Mouse (Mus musculus): Measurements from ENCODE around the gene Tap1. TPM values are rescaled to one million over a fixed set of nuclear protein-coding genes. Genes with fewer than 3 reads are reported as not detected.
"Not testable (repeated sequence)": the region's sequence is repeated elsewhere in the genome, so short reads cannot be mapped to it uniquely, and the experiment has no call there.

Gene Tap1
- polyA plus RNA-seq, 1 experiment from 2014 or later: 8.7 TPM

DNA sequence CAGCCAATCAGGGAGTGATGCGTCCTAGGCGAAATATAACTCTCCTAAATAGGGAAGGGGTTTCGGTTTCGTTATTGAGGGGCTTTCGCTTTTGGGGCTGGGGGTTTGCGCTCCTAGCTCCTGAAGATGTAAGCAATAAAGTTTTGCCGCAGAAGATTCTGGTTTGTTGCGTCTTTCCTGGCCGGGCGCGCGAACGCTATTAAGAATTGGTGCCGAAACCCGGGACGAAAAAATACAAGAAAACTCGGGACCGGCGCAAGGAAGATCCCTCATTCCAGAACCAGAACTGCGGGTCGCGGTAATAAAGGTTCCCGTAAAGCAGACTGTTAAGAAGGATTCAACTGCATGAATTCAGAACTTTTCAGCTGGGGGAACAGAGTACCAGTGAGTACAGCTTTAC is 38.6 kb downstream of the Tap1 start:
- H3K4me2 ChIP-seq (ENCODE audit: low read depth, low read length); H3K9me3 ChIP-seq (replicated peaks; ENCODE audit: control insufficient read depth, low read length); H3K36me3 ChIP-seq (ENCODE audit: control insufficient read depth, insufficient read depth, low read length); H3K9ac ChIP-seq (ENCODE audit: low read length); H3K27me3 ChIP-seq (ENCODE audit: control insufficient read depth, insufficient read depth, low read length); ATAC-seq (ENCODE audit: insufficient read depth, low FRiP score); H3K27ac ChIP-seq (ENCODE audit: low read length); H3K4me1 ChIP-seq (ENCODE audit: control insufficient read depth, insufficient read depth, low read length); H3K4me3 ChIP-seq (replicated peaks; ENCODE audit: low read length): not testable (repeated sequence)
- WGBS: 97% methylated on average over 13 of the region's 23 CpGs

DNA sequence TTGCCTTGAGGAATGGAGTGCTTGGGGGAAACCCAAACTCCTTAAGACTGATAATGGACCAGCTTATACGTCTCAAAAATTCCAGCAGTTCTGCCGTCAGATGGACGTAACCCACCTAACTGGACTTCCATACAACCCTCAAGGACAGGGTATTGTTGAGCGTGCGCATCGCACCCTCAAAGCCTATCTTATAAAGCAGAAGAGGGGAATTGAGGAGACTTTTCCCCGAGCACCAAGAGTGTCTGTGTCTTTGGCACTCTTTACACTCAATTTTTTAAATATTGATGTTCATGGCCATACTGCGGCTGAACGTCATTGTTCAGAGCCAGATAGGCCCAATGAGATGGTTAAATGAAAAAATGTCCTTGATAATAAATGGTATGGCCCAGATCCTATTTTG is 43.6 kb downstream of the Tap1 start:
- WGBS: 95% methylated on average over 6 of the region's 9 CpGs
- H3K4me3 ChIP-seq (replicated peaks; ENCODE audit: low read length); H3K36me3 ChIP-seq (ENCODE audit: control insufficient read depth, insufficient read depth, low read length); H3K27ac ChIP-seq (ENCODE audit: low read length); H3K9me3 ChIP-seq (replicated peaks; ENCODE audit: control insufficient read depth, low read length); H3K4me1 ChIP-seq (ENCODE audit: control insufficient read depth, insufficient read depth, low read length); H3K4me2 ChIP-seq (ENCODE audit: low read depth, low read length); H3K27me3 ChIP-seq (ENCODE audit: control insufficient read depth, insufficient read depth, low read length); H3K9ac ChIP-seq (ENCODE audit: low read length); ATAC-seq (ENCODE audit: insufficient read depth, low FRiP score): not testable (repeated sequence)

DNA sequence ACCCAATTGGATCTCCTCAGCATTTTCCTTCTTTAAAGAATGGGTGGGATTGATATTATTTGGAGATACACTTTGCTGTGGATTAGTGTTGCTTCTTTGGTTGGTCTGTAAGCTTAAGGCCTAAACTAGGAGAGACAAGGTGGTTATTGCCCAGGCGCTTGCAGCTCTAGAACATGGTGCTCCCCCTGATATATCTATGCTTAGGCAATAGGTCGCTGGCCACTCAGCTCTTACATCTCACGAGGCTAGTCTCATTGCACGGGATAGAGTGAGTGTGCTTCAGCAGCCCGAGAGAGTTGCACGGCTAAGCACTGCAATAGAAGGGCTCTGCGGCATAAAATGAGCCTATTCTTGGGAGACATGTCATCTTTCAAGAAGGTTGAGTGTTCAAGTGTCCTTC is 44.7 kb downstream of the Tap1 start:
- not testable (repeated sequence) for H3K27ac ChIP-seq (ENCODE audit: low read length); H3K27me3 ChIP-seq (ENCODE audit: control insufficient read depth, insufficient read depth, low read length); H3K9me3 ChIP-seq (replicated peaks; ENCODE audit: control insufficient read depth, low read length); H3K4me1 ChIP-seq (ENCODE audit: control insufficient read depth, insufficient read depth, low read length); H3K9ac ChIP-seq (ENCODE audit: low read length); H3K4me2 ChIP-seq (ENCODE audit: low read depth, low read length); H3K36me3 ChIP-seq (ENCODE audit: control insufficient read depth, insufficient read depth, low read length); H3K4me3 ChIP-seq (replicated peaks; ENCODE audit: low read length); ATAC-seq (ENCODE audit: insufficient read depth, low FRiP score)
- 78% methylated on average over 4 of the region's 7 CpGs for WGBS

- no peak overlapping the region for H3K27ac ChIP-seq (ENCODE audit: low read length)
- 38% methylated on average over 9 of the region's 9 CpGs for WGBS
- H3K4me1 ChIP-seq (ENCODE audit: control insufficient read depth, insufficient read depth, low read length): no peaks in the 10 kb centered on the region
- H3K27me3 ChIP-seq (ENCODE audit: control insufficient read depth, insufficient read depth, low read length): no peaks in the 10 kb centered on the region; the same call in 1 of the 2 replicates
- H3K4me2 ChIP-seq (ENCODE audit: low read depth, low read length): no peak overlapping the region
- ATAC-seq (ENCODE audit: insufficient read depth, low FRiP score): no peak; the same call in 1 of the 2 replicates
- no peak overlapping the region for H3K4me3 ChIP-seq (replicated peaks; ENCODE audit: low read length)
- no peaks in the 10 kb centered on the region for H3K9me3 ChIP-seq (replicated peaks; ENCODE audit: control insufficient read depth, low read length)
- no peaks in the 10 kb centered on the region for H3K36me3 ChIP-seq (ENCODE audit: control insufficient read depth, insufficient read depth, low read length)
- no peak overlapping the region for H3K9ac ChIP-seq (ENCODE audit: low read length)
Measured at GRCm38 (mm10) chr17:34234926-34235325, 47.6 kb downstream of the Tap1 start.

DNA sequence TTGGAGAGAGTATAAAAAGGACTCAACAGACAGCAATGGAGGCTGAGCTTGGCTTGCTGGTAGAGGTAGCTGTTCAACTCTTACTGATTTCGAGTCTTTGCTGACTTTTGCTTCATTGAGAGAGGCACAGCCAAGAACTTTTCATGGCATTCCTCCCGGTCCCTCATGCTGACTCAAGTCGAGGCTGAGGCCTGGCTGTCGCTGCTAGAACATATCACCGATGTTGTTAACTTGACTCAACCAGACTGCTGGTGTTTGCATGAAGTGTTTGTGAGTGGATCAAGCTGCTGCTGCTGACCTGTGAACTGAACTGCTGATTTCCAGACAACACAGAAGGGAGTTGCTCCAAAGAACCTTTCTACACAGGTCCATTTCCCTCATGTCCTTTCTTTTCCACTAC is 49.3 kb downstream of the Tap1 start:
- H3K4me1 ChIP-seq (ENCODE audit: control insufficient read depth, insufficient read depth, low read length): no peaks in the 10 kb centered on the region
- 66% methylated on average over 5 of the region's 5 CpGs for WGBS
- H3K27ac ChIP-seq (ENCODE audit: low read length): no peak overlapping the region
- H3K27me3 ChIP-seq (ENCODE audit: control insufficient read depth, insufficient read depth, low read length): no peaks in the 10 kb centered on the region; the same call in 1 of the 2 replicates
- no peak overlapping the region for H3K9ac ChIP-seq (ENCODE audit: low read length)
- H3K4me3 ChIP-seq (replicated peaks; ENCODE audit: low read length): no peak overlapping the region
- H3K4me2 ChIP-seq (ENCODE audit: low read depth, low read length): no peak overlapping the region
- no peak for ATAC-seq (ENCODE audit: insufficient read depth, low FRiP score)
- no peaks in the 10 kb centered on the region for H3K36me3 ChIP-seq (ENCODE audit: control insufficient read depth, insufficient read depth, low read length)
- H3K9me3 ChIP-seq (replicated peaks; ENCODE audit: control insufficient read depth, low read length): peaks cover 5% of the 10 kb centered on the region; the same call in 1 of the 2 replicates

DNA sequence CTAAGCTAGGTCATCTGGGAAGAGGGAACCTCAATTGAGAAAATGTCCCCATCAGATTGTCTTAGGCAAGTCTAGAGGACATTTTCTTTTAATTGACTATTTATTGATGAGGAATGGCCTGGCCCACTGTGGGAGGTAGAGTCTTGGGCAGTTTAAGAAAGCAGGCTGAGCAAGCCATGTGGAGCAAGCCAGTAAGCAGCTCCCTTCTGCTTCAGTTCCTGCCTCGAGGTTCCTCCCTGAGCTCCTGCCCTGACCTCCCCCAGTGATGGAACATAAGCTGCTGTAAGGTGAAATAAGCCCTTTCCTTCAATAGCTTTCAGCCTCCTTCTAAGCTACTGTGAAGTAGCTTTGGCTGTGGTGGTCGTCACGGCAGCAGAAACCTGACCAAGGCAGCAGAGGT is 50.4 kb downstream of the Tap1 start:
- 71% methylated on average over 3 of the region's 3 CpGs for WGBS
- no peak overlapping the region for H3K27ac ChIP-seq (ENCODE audit: low read length)

GRCm38 (mm10) chr17:34238706-34239105 is 51.4 kb downstream of the Tap1 start, which contains the start of gene H2-Ob:
Gene H2-Ob, plus strand, starts transcription at chr17:34238903.
- 64% methylated on average over 3 of the region's 3 CpGs for WGBS
- Histone ChIP-seq H3K4me2 (ENCODE audit: low read depth, low read length) (no peak within 1 kb of the TSS), H3K27ac (ENCODE audit: low read length) (no peak within 1 kb of the TSS; the same call in 1 of the 2 replicates), H3K36me3 (ENCODE audit: control insufficient read depth, insufficient read depth, low read length) (no peaks in the 10 kb centered on the region), H3K27me3 (ENCODE audit: control insufficient read depth, insufficient read depth, low read length) (no peaks in the 10 kb centered on the region; the same call in 1 of the 2 replicates), H3K4me1 (ENCODE audit: control insufficient read depth, insufficient read depth, low read length) (no peaks in the 10 kb centered on the region), H3K9me3 (replicated peaks; ENCODE audit: control insufficient read depth, low read length) (peaks cover 7% of the 10 kb centered on the region; the same call in 1 of the 2 replicates), H3K9ac (ENCODE audit: low read length) (no peak within 1 kb of the TSS), H3K4me3 (replicated peaks; ENCODE audit: low read length) (no peak within 1 kb of the TSS)
- ATAC-seq (ENCODE audit: insufficient read depth, low FRiP score): no peak

More for the DNA sequence above, 50.4 kb downstream of the Tap1 start:
- H3K27me3 ChIP-seq (ENCODE audit: control insufficient read depth, insufficient read depth, low read length): no peaks in the 10 kb centered on the region; the same call in 1 of the 2 replicates
- H3K4me3 ChIP-seq (replicated peaks; ENCODE audit: low read length): no peak overlapping the region
- H3K9ac ChIP-seq (ENCODE audit: low read length): no peak overlapping the region
- no peak overlapping the region for H3K4me2 ChIP-seq (ENCODE audit: low read depth, low read length)
- H3K36me3 ChIP-seq (ENCODE audit: control insufficient read depth, insufficient read depth, low read length): no peaks in the 10 kb centered on the region
- H3K4me1 ChIP-seq (ENCODE audit: control insufficient read depth, insufficient read depth, low read length): no peaks in the 10 kb centered on the region
- H3K9me3 ChIP-seq (replicated peaks; ENCODE audit: control insufficient read depth, low read length): peaks cover 7% of the 10 kb centered on the region; the same call in 1 of the 2 replicates
- no peak for ATAC-seq (ENCODE audit: insufficient read depth, low FRiP score)

GRCm38 (mm10) chr17:34239601-34240041 is 52.3 kb downstream of the Tap1 start:
- ATAC-seq (ENCODE audit: insufficient read depth, low FRiP score): no peak
- Histone ChIP-seq H3K9me3 (replicated peaks; ENCODE audit: control insufficient read depth, low read length) (peaks cover 7% of the 10 kb centered on the region; the same call in 1 of the 2 replicates), H3K9ac (ENCODE audit: low read length) (no peak overlapping the region), H3K4me3 (replicated peaks; ENCODE audit: low read length) (no peak overlapping the region), H3K27ac (ENCODE audit: low read length) (no peak overlapping the region; the same call in 1 of the 2 replicates), H3K36me3 (ENCODE audit: control insufficient read depth, insufficient read depth, low read length) (no peaks in the 10 kb centered on the region), H3K4me2 (ENCODE audit: low read depth, low read length) (no peak overlapping the region), H3K27me3 (ENCODE audit: control insufficient read depth, insufficient read depth, low read length) (no peaks in the 10 kb centered on the region; the same call in 1 of the 2 replicates), H3K4me1 (ENCODE audit: control insufficient read depth, insufficient read depth, low read length) (no peaks in the 10 kb centered on the region)
- WGBS: 44% methylated on average over 10 of the region's 10 CpGs

DNA sequence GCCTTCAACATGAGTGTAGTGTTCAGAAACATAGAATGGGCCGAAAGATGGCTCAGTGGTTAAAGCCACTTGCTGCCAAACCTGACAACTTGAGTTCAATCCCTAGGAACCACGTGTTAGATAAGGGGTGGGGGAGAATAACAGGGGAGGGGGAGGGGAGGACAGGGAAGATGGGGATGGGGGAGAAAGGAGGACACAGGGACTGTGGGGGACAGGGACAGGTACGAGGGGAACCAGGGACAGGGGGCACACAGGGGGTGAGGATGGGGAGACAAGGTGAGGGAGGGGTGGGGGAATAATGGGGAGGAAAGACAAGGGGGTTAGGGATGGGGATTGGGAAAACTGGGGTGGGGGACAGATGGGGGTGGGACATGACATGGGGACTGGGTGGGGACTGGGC is 53.0 kb downstream of the Tap1 start:
- no peak for ATAC-seq (ENCODE audit: insufficient read depth, low FRiP score)
- 68% methylated on average over 3 of the region's 3 CpGs for WGBS
- Histone ChIP-seq H3K4me3 (replicated peaks; ENCODE audit: low read length) (no peak overlapping the region), H3K4me2 (ENCODE audit: low read depth, low read length) (no peak overlapping the region), H3K27ac (ENCODE audit: low read length) (no peak overlapping the region), H3K4me1 (ENCODE audit: control insufficient read depth, insufficient read depth, low read length) (no peaks in the 10 kb centered on the region), H3K9me3 (replicated peaks; ENCODE audit: control insufficient read depth, low read length) (peaks cover 7% of the 10 kb centered on the region; the same call in 1 of the 2 replicates), H3K27me3 (ENCODE audit: control insufficient read depth, insufficient read depth, low read length) (no peaks in the 10 kb centered on the region; the same call in 1 of the 2 replicates), H3K9ac (ENCODE audit: low read length) (no peak overlapping the region), H3K36me3 (ENCODE audit: control insufficient read depth, insufficient read depth, low read length) (no peaks in the 10 kb centered on the region)

Measured in stomach, embryonic 16.5 days (tissue).